Mouse (Mus musculus): ENCODE data around the gene Vmn2r10.
"Not testable (repeated sequence)": the region's sequence is repeated elsewhere in the genome, so short reads cannot be mapped to it uniquely, and the experiment has no call there.

The Vmn2r10 gene

DNA sequence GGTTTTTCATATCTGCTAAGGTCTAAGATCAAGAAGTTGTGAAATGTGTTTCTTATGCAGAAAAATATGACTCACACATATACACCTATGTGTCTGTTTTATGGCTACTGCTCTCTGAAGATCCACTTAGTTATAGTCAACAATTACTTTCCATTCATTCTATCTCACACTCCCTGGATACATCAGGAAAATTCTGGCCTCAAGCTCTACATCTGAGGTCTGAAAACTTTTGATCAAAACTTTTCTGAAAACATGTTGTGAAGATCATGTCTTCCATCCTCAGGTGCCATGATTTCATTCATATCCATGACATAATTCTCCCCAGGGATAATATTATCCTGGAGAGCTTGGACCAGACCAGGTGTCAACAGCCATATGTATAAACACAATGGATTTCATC, at the start of gene Vmn2r10:
TSS of gene Vmn2r10 (minus strand) at position 101 of the 400 bp plus-strand sequence.
- DNase-seq: not testable (repeated sequence)

DNA sequence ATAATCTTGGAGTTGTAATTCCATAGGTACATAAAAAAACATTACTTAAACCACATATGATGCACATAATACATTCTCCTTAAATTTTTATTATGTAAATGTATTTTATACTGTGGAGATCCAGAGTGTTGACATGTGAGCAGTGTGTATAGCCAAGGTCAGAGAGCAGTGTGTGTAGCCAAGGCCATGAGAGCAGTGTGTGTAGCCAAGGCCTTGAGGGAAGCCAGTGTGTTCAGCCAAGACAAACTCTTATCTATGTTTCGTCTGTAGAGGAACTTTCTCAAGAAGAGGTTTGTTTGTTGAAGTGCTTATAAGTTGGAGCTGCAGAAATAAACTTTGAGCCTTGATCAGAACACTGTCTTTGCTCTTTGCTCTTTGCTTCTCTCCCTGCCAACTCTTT, 49.0 kb upstream of the Vmn2r10 start:
- DNase-seq: no peak

DNA sequence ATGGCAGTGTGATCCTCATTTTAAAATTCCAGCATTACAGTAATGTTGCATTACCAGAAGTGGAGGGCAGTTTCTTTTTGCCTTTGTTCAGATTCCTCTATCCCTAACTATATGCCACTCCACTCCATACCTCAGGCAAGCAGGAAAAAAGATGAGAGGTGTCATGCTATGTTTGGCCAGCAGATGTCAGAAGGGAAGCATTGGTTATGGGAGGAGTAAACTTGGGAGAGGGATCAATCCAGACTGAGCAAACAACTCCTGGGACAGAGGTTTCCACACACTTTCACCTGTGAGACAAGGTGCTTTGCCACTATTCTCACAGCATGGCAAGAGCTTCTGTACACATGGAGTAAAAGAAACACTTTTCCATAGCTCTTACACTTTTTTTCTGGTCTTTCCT, 26.3 kb upstream of the Vmn2r10 start:
- DNase-seq: peak in 1 of 2 experiments; percentile 0

DNA sequence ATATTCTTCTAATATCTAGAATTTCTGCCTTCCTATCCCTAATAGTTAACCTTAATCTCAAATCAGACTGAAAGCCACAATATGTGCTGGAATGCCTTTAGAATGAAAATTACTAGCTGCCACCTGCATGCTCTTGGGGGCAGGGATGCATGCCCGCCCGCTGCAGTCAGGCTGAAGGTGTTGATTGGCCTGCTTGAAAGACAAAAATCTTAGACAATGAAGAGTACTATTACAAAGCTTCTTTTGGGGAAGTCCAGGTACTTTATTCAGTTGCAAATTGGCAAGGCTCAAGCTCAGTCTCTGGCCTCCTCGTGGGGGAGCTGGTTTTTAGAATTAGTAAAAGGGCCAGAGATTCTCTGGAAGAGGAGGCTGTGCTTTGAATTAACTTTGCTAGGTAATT, 17.4 kb downstream of the Vmn2r10 start:
- no peak for DNase-seq
